36 mouse cellular contexts compared by ENCODE assay signal in the genomic region with DNA sequence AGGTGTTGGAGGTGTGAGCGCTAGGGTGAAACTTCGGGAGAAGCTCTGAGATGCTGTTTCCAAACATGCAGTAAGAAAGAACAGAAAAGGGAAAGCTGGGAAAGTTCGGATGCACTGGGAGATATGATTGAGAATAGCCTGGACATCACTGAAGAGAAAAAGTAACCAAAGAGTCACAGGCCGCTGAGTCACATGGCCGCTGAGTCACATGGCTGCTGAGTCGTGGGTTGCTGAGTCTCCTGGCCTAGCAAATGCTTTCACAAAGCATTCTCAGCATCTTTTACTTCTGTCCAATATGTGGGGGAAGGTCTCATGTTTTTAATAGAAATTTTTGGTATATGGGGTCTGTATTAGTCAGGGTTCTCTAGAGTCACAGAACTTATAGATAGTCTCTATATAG.
"Had no signal": no experiment of that assay in that cellular context is flagged by ENCODE, and none has a peak within 500 bp of the region (broad histone marks: within the 10 kb centered on the region; RNA-seq: fewer than 3 reads in every experiment).

No protein-coding gene starts in this region.

- H3K9ac ChIP-seq: heart, embryonic 12.5 days; heart, embryonic 13.5 days; heart, embryonic 15.5 days; hindbrain, embryonic 12.5 days; hindbrain, embryonic 13.5 days; hindbrain, embryonic 14.5 days; hindbrain, embryonic 15.5 days; intestine, embryonic 15.5 days; kidney, embryonic 15.5 days had no signal

- H3K4me3 ChIP-seq: heart, embryonic 10.5 days; heart, embryonic 12.5 days; heart, embryonic 13.5 days; heart, embryonic 15.5 days; hindbrain, embryonic 10.5 days; hindbrain, embryonic 12.5 days; hindbrain, embryonic 13.5 days; hindbrain, embryonic 15.5 days; intestine, embryonic 15.5 days; kidney, embryonic 15.5 days; layer of hippocampus, adult 2 months; left cerebral cortex, adult 2 months had no signal

- H3K4me1 ChIP-seq: heart, embryonic 10.5 days; heart, embryonic 12.5 days; heart, embryonic 13.5 days; heart, embryonic 15.5 days; hindbrain, embryonic 12.5 days; hindbrain, embryonic 13.5 days; hindbrain, embryonic 15.5 days; intestine, embryonic 15.5 days; kidney, embryonic 15.5 days had no signal

- H3K27ac ChIP-seq: heart, embryonic 10.5 days; heart, embryonic 13.5 days; heart, embryonic 15.5 days; hindbrain, embryonic 10.5 days; hindbrain, embryonic 12.5 days; hindbrain, embryonic 13.5 days; hindbrain, embryonic 14.5 days; hindbrain, embryonic 15.5 days; hindbrain, postnatal 0 days; intestine, embryonic 15.5 days; kidney, embryonic 15.5 days; kidney, postnatal 0 days; layer of hippocampus, adult 2 months; left cerebral cortex, adult 2 months had no signal

- H3K4me2 ChIP-seq: heart, embryonic 11.5 days; heart, embryonic 12.5 days; heart, embryonic 13.5 days; heart, embryonic 15.5 days; hindbrain, embryonic 12.5 days; hindbrain, embryonic 13.5 days; hindbrain, embryonic 14.5 days; hindbrain, embryonic 15.5 days; intestine, embryonic 15.5 days; kidney, embryonic 15.5 days had no signal

- ATAC-seq: hindbrain, embryonic 16.5 days; hindbrain, postnatal 0 days; inflammation-experienced regulatory T-cells, adult 6 months; intestine, embryonic 15.5 days; intestine, embryonic 16.5 days; intestine, postnatal 0 days had no signal

- H3K27me3 ChIP-seq: heart, embryonic 12.5 days; heart, embryonic 13.5 days; heart, embryonic 15.5 days; hindbrain, embryonic 12.5 days; hindbrain, embryonic 13.5 days; hindbrain, embryonic 15.5 days; intestine, embryonic 15.5 days; kidney, embryonic 15.5 days had no signal

- DNase-seq: heart, postnatal 10 days; heart, postnatal 14 days; heart, postnatal 36 days; heart, postnatal 4 days; kidney, adult 11 months; kidney, adult 18-20 months; kidney, adult 2 months; kidney, adult 8-10 months; kidney, adult 9 months; kidney, postnatal 10 days; kidney, postnatal 14 days; kidney, postnatal 25 days; kidney, postnatal 36 days; kidney, postnatal 4 days; layer of hippocampus, adult 9-11 months; layer of hippocampus, postnatal 36 days had no signal

- H3K36me3 ChIP-seq: heart, embryonic 10.5 days; heart, embryonic 12.5 days; heart, embryonic 13.5 days; heart, embryonic 15.5 days; hindbrain, embryonic 10.5 days; hindbrain, embryonic 12.5 days; hindbrain, embryonic 13.5 days; hindbrain, embryonic 15.5 days; intestine, embryonic 15.5 days; kidney, embryonic 15.5 days had no signal

- H3K9me3 ChIP-seq: heart, embryonic 10.5 days; heart, embryonic 12.5 days; heart, embryonic 13.5 days; heart, embryonic 15.5 days; hindbrain, embryonic 10.5 days; hindbrain, embryonic 12.5 days; hindbrain, embryonic 13.5 days; hindbrain, embryonic 15.5 days; intestine, embryonic 15.5 days; kidney, embryonic 15.5 days had no signal
